Mouse (Mus musculus) fibroblast of lung, adult 2 months (primary cell): ENCODE data around the gene Mfsd4a.

Source experiments
- DNase-seq: peaks from one replicate; pipeline ENCODE4 v3.0.0-alpha.2; 2011; ENCODE audit warnings: low read depth

Mfsd4a gene

GRCm38 (mm10) chr1:132016691-132017090, 51.2 kb downstream of the Mfsd4a start:
- DNase-seq: no peak

GRCm38 (mm10) chr1:132014800-132015199, 53.1 kb downstream of the Mfsd4a start:
- DNase-seq: no peak

DNA sequence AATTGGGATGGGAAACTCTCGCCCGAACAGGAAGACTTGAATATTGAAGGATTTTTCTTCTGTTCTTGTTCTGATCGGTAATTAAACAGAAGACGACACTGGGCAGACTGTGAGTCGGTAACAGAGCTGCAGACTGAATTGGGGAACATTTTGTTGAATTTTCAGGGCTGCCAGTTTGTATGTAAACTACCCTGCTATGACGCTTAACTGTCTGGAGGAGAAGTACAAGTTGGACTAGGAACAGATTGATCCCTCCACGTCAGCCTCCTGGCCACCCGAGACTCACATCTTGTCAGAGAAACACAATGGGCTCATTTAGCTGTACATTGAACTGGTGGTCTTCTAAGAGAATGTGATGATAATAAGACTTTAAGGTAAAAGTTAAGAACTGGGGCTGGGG, 55.0 kb downstream of the Mfsd4a start:
- DNase-seq: no peak

DNA sequence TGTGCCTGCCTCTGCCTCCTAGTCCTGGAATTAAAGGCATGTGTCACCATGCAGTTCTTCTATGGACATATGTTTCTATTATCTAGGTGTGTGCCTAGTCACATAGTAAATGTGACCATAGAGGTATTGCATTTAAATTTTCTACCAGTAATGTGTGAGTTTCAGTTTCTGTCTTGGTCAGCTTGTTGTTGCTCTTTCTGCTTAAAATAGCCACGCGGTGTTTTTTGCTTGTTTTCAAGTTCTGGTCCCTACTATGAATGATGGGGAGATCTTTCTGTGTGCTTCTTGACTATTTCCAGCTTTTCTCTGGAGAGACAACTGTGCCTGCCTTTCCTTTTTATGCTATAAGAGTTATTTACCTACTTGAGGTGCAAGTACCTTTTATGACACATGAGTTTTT, 56.1 kb downstream of the Mfsd4a start:
- DNase-seq: no peak

- peak; percentile 28 for DNase-seq
Measured at GRCm38 (mm10) chr1:132010632-132011501, 57.0 kb downstream of the Mfsd4a start.

DNA sequence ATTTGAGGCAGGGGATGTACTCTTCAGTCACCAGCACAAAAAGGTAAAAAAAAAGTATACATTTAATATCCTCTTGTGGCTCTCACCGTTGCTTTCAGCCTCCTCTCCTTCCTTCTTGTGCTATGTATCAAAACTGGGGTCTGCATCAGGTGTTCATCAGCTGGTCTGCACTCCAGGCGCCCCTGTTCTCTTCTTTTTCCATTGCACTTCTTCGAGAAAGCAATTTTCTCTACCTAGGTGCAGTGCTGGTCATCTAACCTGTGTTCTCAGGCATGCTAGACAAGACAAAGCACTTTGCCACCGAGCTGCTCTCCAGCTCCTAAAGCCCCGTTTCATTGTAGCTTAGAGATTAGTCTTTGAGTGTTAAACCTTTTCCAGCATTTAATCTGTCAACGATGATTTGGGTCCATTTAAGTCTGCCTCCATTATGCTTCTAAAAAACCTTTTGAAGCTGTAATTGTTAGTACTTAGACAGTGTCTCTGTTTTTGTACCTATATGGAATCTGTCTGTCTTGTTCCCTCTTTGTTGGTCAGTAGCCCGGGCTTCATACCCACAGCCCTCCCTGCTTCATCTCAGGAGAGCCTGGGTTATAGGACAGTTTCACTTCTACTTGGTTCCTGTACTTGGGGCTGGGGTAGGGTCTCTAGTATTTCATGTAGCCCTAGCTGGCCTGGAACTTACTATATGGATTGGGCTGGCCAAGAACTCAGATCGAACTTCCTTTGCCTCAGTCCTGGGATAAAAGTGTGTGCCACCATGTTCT, 58.8 kb downstream of the Mfsd4a start:
- no peak for DNase-seq

- DNase-seq: peak; percentile 46
Measured at GRCm38 (mm10) chr1:132007828-132008827, 59.7 kb downstream of the Mfsd4a start.

GRCm38 (mm10) chr1:132007282-132007815, 60.5 kb downstream of the Mfsd4a start, which contains the start of gene Elk4:
Gene Elk4, plus strand, starts transcription at chr1:132007607.
- peak; percentile 63 for DNase-seq

DNA sequence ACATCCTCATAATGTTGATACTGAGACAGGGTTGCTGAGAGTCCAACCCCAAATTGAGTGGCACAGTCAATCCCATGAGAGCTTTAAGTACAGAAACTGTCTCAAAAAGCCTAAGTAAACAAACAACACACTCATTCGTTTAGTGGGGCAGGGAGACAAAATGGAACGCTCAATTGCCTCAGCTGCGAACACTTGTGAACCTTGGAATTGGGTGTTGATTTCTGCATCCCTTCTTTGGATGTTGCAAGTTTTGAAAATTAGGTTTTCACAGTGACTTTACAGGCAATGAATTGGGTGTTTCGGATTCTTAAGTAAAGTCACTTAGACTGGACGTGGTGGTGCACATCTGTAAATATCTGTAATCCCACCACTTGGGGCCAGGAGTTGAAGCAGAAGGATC, 61.1 kb downstream of the Mfsd4a start:
- no peak for DNase-seq

- DNase-seq: no peak
Measured at GRCm38 (mm10) chr1:132006046-132006445, 61.8 kb downstream of the Mfsd4a start.

GRCm38 (mm10) chr1:132005466-132005865, 62.4 kb downstream of the Mfsd4a start:
- no peak for DNase-seq

GRCm38 (mm10) chr1:132004574-132005180, 63.2 kb downstream of the Mfsd4a start:
- DNase-seq: no peak

GRCm38 (mm10) chr1:132003817-132004216, 64.0 kb downstream of the Mfsd4a start:
- peak; percentile 35 for DNase-seq

DNA sequence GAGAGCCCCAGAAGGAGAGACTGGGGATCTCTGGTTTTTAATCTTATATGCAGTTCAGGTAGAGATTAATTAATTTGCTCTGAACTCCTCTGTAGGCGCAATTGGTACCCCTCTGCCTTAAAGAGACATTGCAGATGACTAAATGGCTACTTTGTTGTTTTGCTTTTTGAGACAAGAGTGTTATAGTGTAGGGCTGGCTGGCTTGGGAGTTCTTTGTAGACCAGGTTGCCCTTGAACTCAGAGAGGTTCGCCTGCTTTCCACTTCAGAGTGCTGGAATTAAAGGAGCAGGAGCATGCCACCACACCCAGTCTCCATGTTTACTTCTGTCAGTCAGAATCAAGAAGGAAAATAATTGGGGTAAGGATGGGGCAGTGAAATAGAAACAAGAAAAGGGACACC, 64.8 kb downstream of the Mfsd4a start:
- no peak for DNase-seq

DNA sequence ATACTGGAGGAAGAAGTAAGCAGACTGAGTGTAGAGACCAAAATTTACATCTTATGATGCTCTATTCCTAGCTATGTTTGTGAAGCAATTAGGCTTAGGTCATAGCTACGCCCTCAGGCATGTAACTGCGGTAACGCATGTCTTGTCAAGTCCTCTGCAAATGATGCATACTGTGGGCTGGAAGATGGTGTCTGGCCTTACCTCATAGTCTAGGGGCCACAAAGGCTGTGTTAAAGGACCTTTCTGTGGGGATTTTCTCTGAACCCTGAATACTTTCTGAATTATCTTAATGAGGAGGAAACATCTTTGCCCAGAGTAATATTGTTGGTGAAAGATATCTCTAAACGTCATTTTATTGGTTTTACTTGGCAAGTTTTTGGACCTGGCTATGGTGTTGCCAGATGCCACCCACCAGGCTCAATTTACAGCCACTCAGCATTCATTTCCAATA, 66.0 kb downstream of the Mfsd4a start:
- DNase-seq: no peak

GRCm38 (mm10) chr1:132000506-132000905, 67.4 kb downstream of the Mfsd4a start:
- DNase-seq: no peak

- no peak for DNase-seq
Measured at GRCm38 (mm10) chr1:131995062-131995461, 72.8 kb downstream of the Mfsd4a start.

DNA sequence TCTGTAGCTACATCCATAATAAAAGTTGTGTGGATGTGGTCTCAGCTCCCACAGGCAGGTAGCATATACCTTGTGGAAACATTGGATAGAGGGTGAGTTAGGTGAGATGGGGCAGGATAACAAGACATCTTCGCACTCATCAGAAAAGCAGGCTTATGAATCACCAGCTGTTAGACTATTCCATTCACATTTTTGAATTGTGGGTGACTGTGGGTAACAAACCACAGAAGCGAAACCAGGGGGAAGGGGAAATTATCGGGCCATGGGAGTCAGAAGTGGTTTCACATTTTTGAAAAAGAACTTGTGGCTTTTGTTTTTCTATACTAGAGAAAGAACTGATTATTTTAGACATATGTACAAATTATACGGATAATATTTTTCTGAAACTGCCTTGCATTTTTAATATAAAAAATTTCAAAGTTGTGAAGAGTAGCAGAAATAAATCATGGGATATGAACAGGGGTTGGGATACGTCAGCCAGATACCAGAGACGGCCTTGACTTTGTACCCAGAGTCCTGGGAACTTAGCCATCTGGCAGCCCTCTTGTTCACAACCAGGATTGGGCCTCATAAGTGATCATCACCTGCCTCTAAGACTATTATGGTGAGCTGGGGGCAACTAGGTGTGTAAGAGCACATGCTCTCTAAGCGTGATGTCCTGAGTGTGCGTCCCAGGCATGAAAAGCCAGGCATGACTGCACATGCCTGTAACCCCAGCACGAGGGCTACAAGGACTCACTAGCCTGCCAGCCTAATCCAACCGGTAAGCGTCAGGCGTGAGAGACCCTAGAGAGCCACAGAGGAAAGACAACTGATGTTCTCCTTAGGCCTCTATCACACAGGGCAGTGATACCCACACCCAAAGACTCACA, 74.5 kb downstream of the Mfsd4a start:
- DNase-seq: no peak

- no peak for DNase-seq
Measured at GRCm38 (mm10) chr1:131992561-131993001, 75.3 kb downstream of the Mfsd4a start.
